Mouse (Mus musculus) limb, embryonic 11.5 days (tissue): ENCODE measurements at regions not wholly inside any gene's neighbourhood (a gene's known extent, or its start where the extent isn't known, plus 50 kb on each side); places are given as distances from the start of the nearest gene placed in this dataset.

Experiments
- ATAC-seq: fragments of 200-750 bp; cut with Nextera tagmentation; 2 replicates; pipeline ENCODE4 v1.8.0; 2017; ENCODE audit warnings: low read depth; ENCODE audit not compliant: insufficient number of reproducible peaks, low FRiP score, low TSS enrichment
- DNase-seq: peaks from one replicate; pipeline ENCODE4 v3.0.0-alpha.2; 2015; ENCODE audit warnings: low spot score
- H3K27ac ChIP-seq: fragments of 300-500 bp; sonication (generic); replicated peaks from 2 replicates; pipeline ENCODE4 v1.5.1; 2014; ENCODE audit warnings: low read depth, mild to moderate bottlenecking, low read length
- H3K27me3 ChIP-seq: fragments of 300-500 bp; sonication (generic); 2 replicates; pipeline ENCODE4 v1.6.1; 2014; ENCODE audit warnings: mild to moderate bottlenecking, low read length, mixed read lengths; ENCODE audit not compliant: control insufficient read depth, insufficient read depth
- H3K36me3 ChIP-seq: fragments of 300-500 bp; sonication (generic); 2 replicates; pipeline ENCODE4 v1.6.1; 2014; ENCODE audit warnings: mild to moderate bottlenecking, low read length, moderate library complexity, mixed read lengths; ENCODE audit not compliant: control insufficient read depth, insufficient read depth
- H3K4me1 ChIP-seq: fragments of 300-500 bp; sonication (generic); 2 replicates; pipeline ENCODE4 v1.6.1; 2014; ENCODE audit warnings: low read length, mixed read lengths; ENCODE audit not compliant: control insufficient read depth, insufficient read depth
- H3K4me2 ChIP-seq: fragments of 300-500 bp; sonication (generic); 2 replicates; pipeline ENCODE4 v1.6.1; 2014; ENCODE audit warnings: low read depth, mild to moderate bottlenecking, moderate library complexity; ENCODE audit not compliant: severe bottlenecking
- H3K4me3 ChIP-seq: fragments of 300-500 bp; sonication (generic); 2 replicates; pipeline ENCODE4 v1.5.1; 2014; ENCODE audit warnings: low read depth, low read length
- H3K9ac ChIP-seq: fragments of 300-500 bp; sonication (generic); 2 replicates; pipeline ENCODE4 v1.6.1; 2014; ENCODE audit warnings: mild to moderate bottlenecking, low read length
- H3K9me3 ChIP-seq: fragments of 300-500 bp; sonication (generic); 2 replicates; pipeline ENCODE4 v1.6.1; 2016; ENCODE audit warnings: low read length; ENCODE audit not compliant: control insufficient read depth
- WGBS: fragments of 180-500 bp; shearing (Covaris S2); extraction: QIAGEN DNeasy Blood & Tissue Kit; methylation state at CpG from one replicate; pipeline ENCODE4 v1.1.7; 2014; 5-methylcytosine and 5-hydroxymethylcytosine counted together

GRCm38 (mm10) chr1:42546879-42547278 lies 148.7 kb upstream of the Pou3f3 start:
- Histone ChIP-seq H3K36me3 (no peaks in the 10 kb centered on the region), H3K4me2 (no peak overlapping the region), H3K9me3 (no peaks in the 10 kb centered on the region), H3K9ac (no peak overlapping the region), H3K4me1 (peaks cover 5% of the 10 kb centered on the region; the same call in 1 of the 2 replicates), H3K27me3 (no peaks in the 10 kb centered on the region), H3K27ac (no peak overlapping the region), H3K4me3 (no peak overlapping the region)
- WGBS, result 91% methylated on average over 3 of the region's 3 CpGs
- ATAC-seq, result no peak
- DNase-seq, result no peak

GRCm38 (mm10) chr1:42557301-42557700 lies 138.3 kb upstream of the Pou3f3 start:
- no peaks in the 10 kb centered on the region for H3K4me1 ChIP-seq
- no peaks in the 10 kb centered on the region for H3K9me3 ChIP-seq
- H3K36me3 ChIP-seq, result no peaks in the 10 kb centered on the region
- ATAC-seq (no peak), DNase-seq (no peak)
- no peaks in the 10 kb centered on the region for H3K27me3 ChIP-seq
- H3K9ac ChIP-seq, result no peak overlapping the region
- H3K27ac ChIP-seq, result no peak overlapping the region
- no peak overlapping the region for H3K4me2 ChIP-seq
- no peak overlapping the region for H3K4me3 ChIP-seq
- 74% methylated on average over 2 of the region's 2 CpGs for WGBS

GRCm38 (mm10) chr1:42567640-42568039 lies 127.9 kb upstream of the Pou3f3 start:
- DNase-seq (no peak), ATAC-seq (no peak)
- Histone ChIP-seq H3K27me3 (no peaks in the 10 kb centered on the region), H3K27ac (no peak overlapping the region), H3K9ac (no peak overlapping the region), H3K4me2 (no peak overlapping the region), H3K4me1 (no peaks in the 10 kb centered on the region), H3K9me3 (no peaks in the 10 kb centered on the region), H3K4me3 (no peak overlapping the region), H3K36me3 (no peaks in the 10 kb centered on the region)
- 86% methylated on average over 6 of the region's 6 CpGs for WGBS

GRCm38 (mm10) chr1:42585191-42585590 lies 110.4 kb upstream of the Pou3f3 start:
- no peak overlapping the region for H3K4me3 ChIP-seq
- WGBS, result 96% methylated on average over 3 of the region's 3 CpGs
- no peaks in the 10 kb centered on the region for H3K9me3 ChIP-seq
- H3K9ac ChIP-seq, result no peak overlapping the region
- H3K36me3 ChIP-seq, result no peaks in the 10 kb centered on the region
- H3K27ac ChIP-seq, result no peak overlapping the region
- no peaks in the 10 kb centered on the region for H3K27me3 ChIP-seq
- ATAC-seq, result no peak
- no peaks in the 10 kb centered on the region for H3K4me1 ChIP-seq
- DNase-seq, result no peak
- H3K4me2 ChIP-seq, result no peak overlapping the region

GRCm38 (mm10) chr1:42588499-42588898 lies 107.1 kb upstream of the Pou3f3 start:
- WGBS, result 22% methylated on average over 10 of the region's 10 CpGs
- no peaks in the 10 kb centered on the region for H3K9me3 ChIP-seq
- no peak for ATAC-seq
- H3K4me1 ChIP-seq, result no peaks in the 10 kb centered on the region
- no peak overlapping the region for H3K4me3 ChIP-seq
- no peaks in the 10 kb centered on the region for H3K27me3 ChIP-seq
- H3K9ac ChIP-seq, result no peak overlapping the region
- H3K27ac ChIP-seq, result no peak overlapping the region
- no peak for DNase-seq
- peak overlapping the region; percentile 12; the same call in 1 of the 2 replicates for H3K4me2 ChIP-seq
- H3K36me3 ChIP-seq, result no peaks in the 10 kb centered on the region

- H3K9me3 ChIP-seq, result no peaks in the 10 kb centered on the region
- DNase-seq, result peak; percentile 33
- no peak overlapping the region for H3K27ac ChIP-seq
- no peak overlapping the region for H3K4me2 ChIP-seq
- H3K27me3 ChIP-seq, result no peaks in the 10 kb centered on the region
- ATAC-seq, result no peak
- no peaks in the 10 kb centered on the region for H3K4me1 ChIP-seq
- no peaks in the 10 kb centered on the region for H3K36me3 ChIP-seq
- H3K4me3 ChIP-seq, result no peak overlapping the region
- no peak overlapping the region for H3K9ac ChIP-seq
- 36% methylated on average over 7 of the region's 7 CpGs for WGBS
Measured at GRCm38 (mm10) chr1:42589442-42589841, 106.1 kb upstream of the Pou3f3 start.

GRCm38 (mm10) chr1:42591855-42592254 lies 103.7 kb upstream of the Pou3f3 start:
- no peaks in the 10 kb centered on the region for H3K4me1 ChIP-seq
- no peak overlapping the region for H3K9ac ChIP-seq
- no peaks in the 10 kb centered on the region for H3K27me3 ChIP-seq
- no peak overlapping the region for H3K4me3 ChIP-seq
- ATAC-seq (no peak), DNase-seq (no peak)
- H3K36me3 ChIP-seq, result no peaks in the 10 kb centered on the region
- no peaks in the 10 kb centered on the region for H3K9me3 ChIP-seq
- WGBS, result 64% methylated on average over 1 of the region's 1 CpGs
- H3K4me2 ChIP-seq, result no peak overlapping the region
- H3K27ac ChIP-seq, result no peak overlapping the region

DNA sequence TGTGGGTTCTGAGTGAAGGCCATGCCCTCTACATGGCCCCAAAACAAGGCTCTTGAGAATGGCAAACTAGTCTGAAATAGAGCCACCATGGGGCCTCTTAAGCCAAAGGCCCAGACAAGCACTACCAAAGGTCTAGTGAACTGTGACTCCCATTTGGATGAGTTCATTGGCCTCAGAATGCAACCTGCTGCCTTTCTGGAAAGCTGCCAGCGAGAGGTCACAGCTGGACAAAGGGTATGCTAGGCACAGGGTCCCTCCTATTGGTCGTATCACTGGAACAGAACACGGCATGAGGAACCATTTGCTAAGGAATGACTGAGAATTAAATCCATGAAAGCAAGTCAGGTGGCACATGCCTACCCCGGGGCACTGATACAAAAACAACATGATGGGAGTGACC lies 98.5 kb upstream of the Pou3f3 start:
- Histone ChIP-seq H3K27ac (no peak overlapping the region), H3K4me2 (no peak overlapping the region), H3K9me3 (no peaks in the 10 kb centered on the region), H3K4me1 (no peaks in the 10 kb centered on the region), H3K9ac (no peak overlapping the region), H3K27me3 (no peaks in the 10 kb centered on the region), H3K4me3 (no peak overlapping the region), H3K36me3 (no peaks in the 10 kb centered on the region)
- DNase-seq, result no peak
- ATAC-seq, result no peak
- WGBS, result 79% methylated on average over 4 of the region's 4 CpGs

DNA sequence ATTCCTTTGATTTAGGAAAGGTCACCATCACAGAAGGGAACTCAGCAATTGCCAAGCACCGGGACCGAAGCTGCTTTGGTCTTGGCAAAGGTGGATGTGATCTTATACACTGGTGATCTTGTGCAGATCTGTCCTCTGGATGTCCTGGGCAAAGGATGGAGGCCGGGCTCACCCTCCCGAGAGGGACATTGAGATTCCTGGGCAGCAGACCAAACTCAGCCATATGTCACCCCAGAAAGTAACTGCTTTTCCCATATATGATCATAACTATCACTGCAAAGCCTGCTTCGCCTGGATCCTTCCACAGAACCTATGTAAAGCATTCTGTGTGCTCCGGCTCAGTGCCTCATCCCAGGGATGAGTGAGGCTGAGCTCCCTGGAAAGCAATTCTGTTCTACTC lies 96.3 kb upstream of the Pou3f3 start:
- no peak overlapping the region for H3K4me3 ChIP-seq
- H3K4me2 ChIP-seq, result no peak overlapping the region
- no peak overlapping the region for H3K9ac ChIP-seq
- H3K36me3 ChIP-seq, result no peaks in the 10 kb centered on the region
- 90% methylated on average over 6 of the region's 6 CpGs for WGBS
- no peak for DNase-seq
- ATAC-seq, result no peak
- no peaks in the 10 kb centered on the region for H3K4me1 ChIP-seq
- H3K27me3 ChIP-seq, result no peaks in the 10 kb centered on the region
- H3K9me3 ChIP-seq, result no peaks in the 10 kb centered on the region
- H3K27ac ChIP-seq, result no peak overlapping the region
